Mouse (Mus musculus): ENCODE measurements around the gene Sctr.

GRCm38 (mm10) chr1:120025050-120025439, 18.4 kb downstream of the Sctr start:
- no peak for TF ChIP-seq POLR2A (IDR thresholded peaks at IDR 0.05; ENCODE audit: low read depth, low read length)
- no peak for TF ChIP-seq CTCF (IDR thresholded peaks at IDR 0.05; ENCODE audit: extremely low read depth, insufficient read length, insufficient replicate concordance, low read depth, low read length)
